Mouse (Mus musculus): ENCODE results near the gene Rab44.

The Rab44 gene

GRCm38 (mm10) chr17:29164469-29165111 lies 50.6 kb downstream of the Rab44 start:
- in situ Hi-C loops (cut with MboI; ENCODE audit: unreplicated experiment in 2 of 2) = loop anchor here in 1 of 2 experiments (5.0 kb wide), 1 partner anchor 67 kb away; no protein-coding TSS in a partner anchor

GRCm38 (mm10) chr17:29165452-29165851 lies 51.5 kb downstream of the Rab44 start:
- in situ Hi-C loops (cut with MboI; ENCODE audit: unreplicated experiment in 2 of 2) = loop anchor here in 1 of 2 experiments (5.0 kb wide), 1 partner anchor 68 kb away; no protein-coding TSS in a partner anchor

- in situ Hi-C loops (cut with MboI; ENCODE audit: unreplicated experiment in 2 of 2) = loop anchor here in 1 of 2 experiments (5.0 kb wide), 1 partner anchor 69 kb away; no protein-coding TSS in a partner anchor
Observed at GRCm38 (mm10) chr17:29165967-29166578, 52.1 kb downstream of the Rab44 start.

- in situ Hi-C loops (cut with MboI; ENCODE audit: unreplicated experiment in 2 of 2) = loop anchor here in 1 of 2 experiments (5.0 kb wide), 1 partner anchor 70 kb away; no protein-coding TSS in a partner anchor
Observed at GRCm38 (mm10) chr17:29167371-29167770, 53.4 kb downstream of the Rab44 start.

- in situ Hi-C loops (cut with MboI; ENCODE audit: unreplicated experiment in 2 of 2) = loop anchor here in 1 of 2 experiments (5.0 kb wide), 1 partner anchor 71 kb away; no protein-coding TSS in a partner anchor
Observed at GRCm38 (mm10) chr17:29168438-29168837, 54.5 kb downstream of the Rab44 start.

- in situ Hi-C loops (cut with MboI; ENCODE audit: unreplicated experiment in 2 of 2) = loop anchor here in 1 of 2 experiments (5.0 kb wide), 1 partner anchor 72 kb away; no protein-coding TSS in a partner anchor
Observed at GRCm38 (mm10) chr17:29168996-29169601, 55.2 kb downstream of the Rab44 start.

GRCm38 (mm10) chr17:29170431-29171000 lies 56.6 kb downstream of the Rab44 start:
- in situ Hi-C loops (cut with MboI; ENCODE audit: unreplicated experiment in 2 of 2) = loop anchor here (5.0 kb wide), 2 partner anchors 73 to 123 kb away; no protein-coding TSS in a partner anchor

GRCm38 (mm10) chr17:29171001-29171772 lies 57.2 kb downstream of the Rab44 start:
- in situ Hi-C loops (cut with MboI; ENCODE audit: unreplicated experiment in 2 of 2) = loop anchor here (5.0 kb wide), 2 partner anchors 74 to 124 kb away; no protein-coding TSS in a partner anchor

GRCm38 (mm10) chr17:29172062-29172461 lies 58.1 kb downstream of the Rab44 start:
- in situ Hi-C loops (cut with MboI; ENCODE audit: unreplicated experiment in 2 of 2) = loop anchor here (5.0 kb wide), 2 partner anchors 75 to 125 kb away; no protein-coding TSS in a partner anchor

GRCm38 (mm10) chr17:29173165-29173564 lies 59.2 kb downstream of the Rab44 start:
- in situ Hi-C loops (cut with MboI; ENCODE audit: unreplicated experiment in 2 of 2) = loop anchor here (5.0 kb wide), 2 partner anchors 76 to 126 kb away; no protein-coding TSS in a partner anchor

GRCm38 (mm10) chr17:29175693-29176092 lies 61.7 kb downstream of the Rab44 start:
- in situ Hi-C loops (cut with MboI; ENCODE audit: unreplicated experiment in 2 of 2) = loop anchor here (5.0 kb wide), 5 partner anchors 67 to 342 kb away; no protein-coding TSS in a partner anchor

GRCm38 (mm10) chr17:29176391-29177267 lies 62.7 kb downstream of the Rab44 start:
- in situ Hi-C loops (cut with MboI; ENCODE audit: unreplicated experiment in 2 of 2) = loop anchor here (5.0 kb wide), 5 partner anchors 66 to 341 kb away; no protein-coding TSS in a partner anchor

GRCm38 (mm10) chr17:29178503-29179059 lies 64.6 kb downstream of the Rab44 start:
- in situ Hi-C loops (cut with MboI; ENCODE audit: unreplicated experiment in 2 of 2) = loop anchor here (5.0 kb wide), 5 partner anchors 64 to 339 kb away; no protein-coding TSS in a partner anchor

- in situ Hi-C loops (cut with MboI; ENCODE audit: unreplicated experiment in 2 of 2) = loop anchor here (5.0 kb wide), 5 partner anchors 62 to 337 kb away; no protein-coding TSS in a partner anchor
Observed at GRCm38 (mm10) chr17:29179917-29180316, 66.0 kb downstream of the Rab44 start.

- in situ Hi-C loops (cut with MboI; ENCODE audit: unreplicated experiment in 2 of 2) = no loop called here
Observed at GRCm38 (mm10) chr17:29180406-29181127, 66.6 kb downstream of the Rab44 start.

- in situ Hi-C loops (cut with MboI; ENCODE audit: unreplicated experiment in 2 of 2) = no loop called here
Observed at GRCm38 (mm10) chr17:29181751-29182150, 67.8 kb downstream of the Rab44 start.

GRCm38 (mm10) chr17:29183162-29183561 lies 69.2 kb downstream of the Rab44 start:
- in situ Hi-C loops (cut with MboI; ENCODE audit: unreplicated experiment in 2 of 2) = no loop called here
